ENCODE assay signal across 21 mouse cellular contexts in genomic region chr10:122519274-122519790, GRCm38 (mm10).
DNase-seq lines count a peak whose midpoint lies in the region; ATAC-seq and TF ChIP-seq lines count a peak whose summit lies in the region.
"Had no signal": no experiment of that assay in that cellular context is flagged by ENCODE, and none has a peak within 500 bp of the region (broad histone marks: within the 10 kb centered on the region; RNA-seq: fewer than 3 reads in every experiment).

No protein-coding gene starts in this region.

- H3K27ac ChIP-seq in limb, embryonic 14.5 days (replicated peaks; ENCODE audit: low read depth, low read length) = no peak overlapping the region
- no peak overlapping the region for H3K27ac ChIP-seq in limb, embryonic 10.5 days
- peak overlapping the region; percentile 30 for H3K27ac ChIP-seq in embryonic fibroblast, embryonic 13.5 days (ENCODE audit: insufficient read depth, low read length)
- H3K27ac ChIP-seq: embryonic facial prominence, embryonic 12.5 days; gastrocnemius, adult 2 months; hindbrain, embryonic 12.5 days; hindbrain, embryonic 15.5 days had no signal

- no peaks in the 10 kb centered on the region for H3K27me3 ChIP-seq in limb, embryonic 14.5 days (ENCODE audit: control insufficient read depth, insufficient read depth, low read length)
- H3K27me3 ChIP-seq in limb, embryonic 10.5 days (ENCODE audit: low read depth, poor library complexity, severe bottlenecking) = no peaks in the 10 kb centered on the region
- H3K27me3 ChIP-seq: CH12.LX; embryonic facial prominence, embryonic 12.5 days; hindbrain, embryonic 12.5 days; hindbrain, embryonic 15.5 days had no signal

- H3K4me2 ChIP-seq in limb, embryonic 14.5 days (replicated peaks; ENCODE audit: low read depth, low read length, severe bottlenecking) = no peak overlapping the region
- H3K4me2 ChIP-seq: embryonic facial prominence, embryonic 12.5 days; heart, embryonic 11.5 days; hindbrain, embryonic 12.5 days; hindbrain, embryonic 15.5 days had no signal

- no peak for TF ChIP-seq POLR2A in limb, embryonic 14.5 days (IDR thresholded peaks at IDR 0.05; ENCODE audit: borderline replicate concordance, extremely low read depth, insufficient read depth, insufficient read length)
- no peak for TF ChIP-seq POLR2A in embryonic fibroblast, embryonic 13.5 days (IDR thresholded peaks at IDR 0.05; ENCODE audit: low read depth, low read length)

- no peak overlapping the region for H3K4me3 ChIP-seq in limb, embryonic 14.5 days (replicated peaks; ENCODE audit: low read length)
- H3K4me3 ChIP-seq in limb, embryonic 10.5 days = no peak overlapping the region
- no peak overlapping the region for H3K4me3 ChIP-seq in embryonic fibroblast, embryonic 13.5 days (ENCODE audit: insufficient read depth, low read length)
- H3K4me3 ChIP-seq: embryonic facial prominence, embryonic 12.5 days; gastrocnemius, adult 2 months; hindbrain, embryonic 12.5 days; hindbrain, embryonic 15.5 days had no signal

- TF ChIP-seq CTCF in embryonic fibroblast, embryonic 13.5 days (IDR thresholded peaks at IDR 0.05; ENCODE audit: borderline replicate concordance, insufficient read depth, low read length) = no peak

- no peaks in the 10 kb centered on the region for H3K36me3 ChIP-seq in limb, embryonic 14.5 days (ENCODE audit: control insufficient read depth, insufficient read depth, low read length)
- no peaks in the 10 kb centered on the region for H3K36me3 ChIP-seq in limb, embryonic 10.5 days
- H3K36me3 ChIP-seq: embryonic facial prominence, embryonic 12.5 days; G1E; hindbrain, embryonic 12.5 days; hindbrain, embryonic 15.5 days had no signal

- WGBS in limb, embryonic 14.5 days = 90% methylated on average over 4 of the region's 4 CpGs
- WGBS in limb, embryonic 10.5 days = 97% methylated on average over 4 of the region's 4 CpGs

- H3K9me3 ChIP-seq in limb, embryonic 14.5 days (ENCODE audit: control insufficient read depth, low read length) = no peaks in the 10 kb centered on the region
- H3K9me3 ChIP-seq in limb, embryonic 10.5 days (replicated peaks) = no peaks in the 10 kb centered on the region
- H3K9me3 ChIP-seq: embryonic facial prominence, embryonic 12.5 days; hindbrain, embryonic 12.5 days; hindbrain, embryonic 15.5 days had no signal

- ATAC-seq in limb, embryonic 14.5 days (ENCODE audit: low FRiP score, low read depth) = peak; percentile 30; the same call in 1 of the 2 replicates
- ATAC-seq: forebrain, embryonic 14.5 days; forebrain, postnatal 0 days had no signal

- DNase-seq in limb, embryonic 14.5 days (ENCODE audit: low spot score) = peak; percentile 7
- DNase-seq in limb, embryonic 10.5 days (ENCODE audit: low spot score) = no peak
- peak; percentile 49 for DNase-seq in NIH3T3 (ENCODE audit: low read depth)
- DNase-seq in urinary bladder, postnatal 14 days (ENCODE audit: low spot score) = no peak
- no peak for DNase-seq in kidney, adult 11 months
- DNase-seq: B cell, adult 2 months; cerebellum, adult 11-12 months; cerebellum, adult 8-10 months; cerebellum, postnatal 14 days; forebrain, postnatal 0 days; gastrocnemius, adult 2 months; gastrocnemius, postnatal 14 days; heart, adult 11 months had no signal

- H3K4me1 ChIP-seq in limb, embryonic 14.5 days (ENCODE audit: control insufficient read depth, insufficient read depth, low read length) = no peaks in the 10 kb centered on the region
- no peaks in the 10 kb centered on the region for H3K4me1 ChIP-seq in limb, embryonic 10.5 days
- H3K4me1 ChIP-seq in embryonic fibroblast, embryonic 13.5 days (ENCODE audit: control insufficient read depth, insufficient read depth, low read length) = peaks cover 7% of the 10 kb centered on the region
- H3K4me1 ChIP-seq: embryonic facial prominence, embryonic 12.5 days; hindbrain, embryonic 12.5 days; hindbrain, embryonic 15.5 days had no signal

- no peak overlapping the region for H3K9ac ChIP-seq in limb, embryonic 14.5 days (ENCODE audit: low read depth, low read length, severe bottlenecking)
- H3K9ac ChIP-seq: embryonic facial prominence, embryonic 12.5 days; forebrain, postnatal 0 days; hindbrain, embryonic 12.5 days; hindbrain, embryonic 15.5 days had no signal

Comparison
In these comparisons a context has a peak if more than half of its experiments do, and no peak if none do; other contexts are left out.
1. DNase-seq: peak in limb, embryonic 14.5 days (single experiment) and NIH3T3 (single experiment); none in limb, embryonic 10.5 days (single experiment), urinary bladder, postnatal 14 days (single experiment) and kidney, adult 11 months (single experiment).